Mouse (Mus musculus) CH12F3 (cell line): ENCODE measurements around the gene Dusp10.

Source experiments
- in situ Hi-C: fragments of 300-500 bp; cut with MboI; formaldehyde crosslinking; loops from 2 replicates; pipeline ENCODE4 v1.14.3; 2020; ENCODE audit warnings: low sequenced_read_pairs

The Dusp10 gene

DNA sequence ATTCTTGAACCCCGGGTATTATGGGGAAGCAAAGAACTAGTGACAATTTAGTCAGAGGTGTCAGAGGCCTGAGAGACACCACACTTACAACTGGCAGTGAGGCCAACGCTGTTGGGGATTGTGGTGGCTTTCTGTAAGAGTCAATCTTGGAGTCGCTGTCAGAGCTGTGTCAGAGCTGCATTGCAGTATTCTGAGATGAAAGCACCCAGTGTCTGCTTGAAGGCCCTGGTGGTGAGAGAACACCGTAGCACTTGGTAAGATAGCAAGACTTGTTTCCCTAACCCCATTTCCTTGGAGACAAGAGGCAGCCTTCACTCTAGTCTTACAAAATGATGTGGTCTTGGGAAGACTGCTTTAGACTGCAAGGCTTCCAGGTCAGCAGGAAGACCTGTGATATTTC, 39.2 kb downstream of the Dusp10 start:
- in situ Hi-C loops: no loop called here

- in situ Hi-C loops: no loop called here
These were observed 40.0 kb downstream of the Dusp10 start for GRCm38 (mm10) chr1:184053141-184053540.

- in situ Hi-C loops: no loop called here
These were observed 40.6 kb downstream of the Dusp10 start for GRCm38 (mm10) chr1:184053711-184054110.

DNA sequence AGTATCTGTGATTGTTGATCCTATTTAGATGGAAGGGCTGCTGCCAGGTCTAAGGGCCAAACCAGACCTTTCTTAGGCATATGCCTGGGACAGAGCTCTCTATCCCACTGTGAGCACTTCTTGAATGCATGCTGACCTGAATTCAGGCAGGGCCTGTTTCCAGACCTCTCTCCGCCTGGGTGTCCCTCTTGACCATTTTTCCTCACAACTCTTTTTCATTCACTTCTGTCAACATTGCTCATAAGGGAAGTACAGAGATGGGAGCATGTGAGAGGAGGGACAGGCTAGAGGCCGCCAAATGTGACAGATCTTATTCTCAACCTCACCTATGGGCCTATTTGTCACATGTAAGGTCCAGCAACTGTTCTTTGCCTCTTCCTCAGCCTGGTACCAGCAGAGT, 41.1 kb downstream of the Dusp10 start:
- in situ Hi-C loops: no loop called here

DNA sequence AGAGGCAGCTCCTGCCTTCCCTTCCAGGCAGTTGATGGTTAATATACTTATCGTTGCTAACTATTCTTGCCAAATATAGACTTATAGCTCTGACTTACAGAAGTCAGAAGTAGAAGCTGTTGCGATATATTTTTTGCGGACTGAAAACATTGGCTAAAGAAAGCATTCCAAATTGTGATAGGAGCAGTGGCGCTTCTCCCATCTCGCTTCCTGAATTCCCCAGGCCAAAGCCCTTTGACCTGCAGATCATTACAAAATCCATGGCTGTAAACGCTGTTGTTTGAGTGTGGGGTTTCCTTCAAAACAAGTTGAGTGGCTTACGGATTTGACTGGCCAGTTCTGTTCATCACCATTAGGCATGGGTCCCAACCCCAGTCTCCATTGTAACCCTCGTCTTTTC, 45.1 kb downstream of the Dusp10 start:
- in situ Hi-C loops: no loop called here

GRCm38 (mm10) chr1:184059814-184060213, 46.7 kb downstream of the Dusp10 start:
- in situ Hi-C loops: no loop called here

DNA sequence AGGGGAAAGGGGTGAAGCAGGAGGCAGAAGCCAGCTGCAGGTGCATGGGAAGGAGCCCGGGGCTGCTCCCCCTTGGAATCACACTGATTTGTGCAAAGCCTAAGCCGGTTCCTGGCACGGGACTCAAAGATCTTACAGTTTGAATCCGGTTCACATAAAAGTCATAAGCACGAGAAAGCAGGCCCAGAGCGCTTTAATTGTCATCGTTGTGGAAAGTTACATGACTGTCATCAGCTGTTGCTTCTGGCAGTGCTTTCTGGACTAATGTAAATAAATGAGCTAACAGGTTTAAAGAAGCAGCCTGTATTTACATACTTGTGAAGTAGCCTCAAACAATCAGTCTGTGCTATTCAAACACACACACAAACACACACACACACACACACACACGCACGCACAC, 47.3 kb downstream of the Dusp10 start:
- in situ Hi-C loops: no loop called here

GRCm38 (mm10) chr1:184060828-184061734, 48.0 kb downstream of the Dusp10 start:
- in situ Hi-C loops: no loop called here

- in situ Hi-C loops: no loop called here
These were observed 48.8 kb downstream of the Dusp10 start for GRCm38 (mm10) chr1:184061901-184062300.

DNA sequence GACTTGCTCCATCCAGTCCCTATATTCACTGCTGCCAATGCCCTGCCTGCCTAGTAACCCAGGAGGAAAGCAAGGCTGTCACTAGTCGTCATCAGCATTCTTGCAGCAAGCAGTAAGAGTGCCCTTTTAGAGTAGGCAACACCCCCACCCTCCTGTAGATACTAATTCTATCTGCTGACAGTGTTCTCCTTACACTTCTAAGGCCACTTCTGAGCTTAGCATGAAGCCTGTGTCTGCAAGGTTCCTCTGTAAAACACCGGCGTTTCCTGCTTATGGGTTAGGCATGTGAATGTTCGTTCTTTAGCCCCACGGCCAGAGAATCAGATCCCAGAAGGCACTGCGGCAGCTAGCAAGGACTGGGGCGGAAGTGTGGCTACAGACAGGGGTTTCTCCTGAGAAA, 51.2 kb downstream of the Dusp10 start:
- in situ Hi-C loops: no loop called here

DNA sequence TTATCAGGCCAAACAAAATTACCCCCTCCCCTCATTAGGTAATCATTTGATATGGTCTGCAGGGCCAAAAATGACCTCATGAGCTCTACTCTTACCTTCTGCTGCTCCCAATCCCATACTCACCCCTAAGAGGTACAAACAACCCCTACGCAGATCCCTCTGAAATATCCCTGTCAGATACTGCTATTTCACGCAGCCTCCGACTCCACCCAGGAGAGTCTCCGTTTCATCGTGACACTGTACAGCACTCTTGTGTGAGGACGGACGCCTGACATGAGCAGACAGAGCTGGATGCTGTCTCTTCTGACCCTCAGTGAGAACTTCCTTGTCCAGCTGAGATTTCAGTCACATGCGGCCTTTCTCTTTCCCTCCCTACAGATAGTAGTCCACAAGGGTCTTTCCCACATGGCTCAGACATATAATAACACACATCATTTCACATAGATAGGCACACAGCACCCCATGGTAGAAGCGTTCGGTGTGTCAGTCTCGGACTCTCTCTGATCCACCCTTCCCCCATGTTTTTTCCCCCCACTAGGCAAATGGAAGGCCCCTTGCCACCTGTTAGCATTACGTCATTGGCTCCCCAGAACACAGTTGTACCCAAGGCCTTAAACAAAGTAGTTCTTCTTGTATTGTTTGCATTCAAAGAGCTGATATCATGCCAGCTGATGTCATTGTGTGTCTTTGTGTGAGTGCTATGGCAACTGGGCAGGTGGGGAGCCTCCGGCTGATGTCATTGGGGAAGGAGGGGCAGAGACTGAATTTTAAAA, 52.7 kb downstream of the Dusp10 start:
- in situ Hi-C loops: no loop called here

- in situ Hi-C loops: no loop called here
These were observed 53.6 kb downstream of the Dusp10 start for GRCm38 (mm10) chr1:184066460-184067287.

GRCm38 (mm10) chr1:184067704-184068558, 54.8 kb downstream of the Dusp10 start:
- in situ Hi-C loops: no loop called here

DNA sequence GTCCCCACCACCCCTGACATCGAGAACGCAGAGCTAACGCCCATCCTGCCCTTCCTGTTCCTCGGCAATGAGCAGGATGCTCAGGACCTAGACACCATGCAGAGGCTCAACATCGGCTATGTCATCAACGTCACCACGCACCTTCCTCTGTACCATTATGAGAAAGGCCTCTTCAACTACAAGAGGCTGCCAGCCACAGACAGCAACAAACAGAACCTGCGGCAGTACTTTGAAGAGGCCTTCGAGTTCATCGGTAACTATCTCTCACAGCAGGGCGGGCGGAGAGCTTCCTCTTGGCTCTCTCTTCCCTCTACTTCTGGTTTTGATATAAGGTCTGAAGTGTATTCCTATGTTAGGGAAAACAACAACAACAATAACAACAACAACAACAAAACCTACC, 55.9 kb downstream of the Dusp10 start:
- in situ Hi-C loops: no loop called here

GRCm38 (mm10) chr1:184076065-184076464, 63.0 kb downstream of the Dusp10 start:
- in situ Hi-C loops: no loop called here

DNA sequence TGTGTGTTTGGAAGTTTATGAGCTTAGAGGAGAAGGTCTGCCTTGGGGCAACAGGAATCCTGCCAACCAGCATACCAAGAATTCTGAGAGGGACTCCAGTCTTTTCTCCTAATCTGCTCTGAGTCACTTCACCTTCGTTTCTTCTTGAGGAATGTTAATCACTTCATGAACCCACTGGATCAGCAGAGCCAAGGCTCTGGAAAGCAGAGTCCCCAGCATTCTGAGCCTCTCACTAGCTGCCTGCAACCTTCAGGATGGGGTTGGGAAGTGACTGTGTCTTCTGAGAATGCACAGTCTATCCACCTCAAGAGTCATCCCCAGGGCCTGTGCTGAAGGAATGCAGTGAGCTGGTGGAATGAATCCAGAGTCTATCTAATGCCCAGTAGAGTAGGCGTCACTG, 63.7 kb downstream of the Dusp10 start:
- in situ Hi-C loops: no loop called here

DNA sequence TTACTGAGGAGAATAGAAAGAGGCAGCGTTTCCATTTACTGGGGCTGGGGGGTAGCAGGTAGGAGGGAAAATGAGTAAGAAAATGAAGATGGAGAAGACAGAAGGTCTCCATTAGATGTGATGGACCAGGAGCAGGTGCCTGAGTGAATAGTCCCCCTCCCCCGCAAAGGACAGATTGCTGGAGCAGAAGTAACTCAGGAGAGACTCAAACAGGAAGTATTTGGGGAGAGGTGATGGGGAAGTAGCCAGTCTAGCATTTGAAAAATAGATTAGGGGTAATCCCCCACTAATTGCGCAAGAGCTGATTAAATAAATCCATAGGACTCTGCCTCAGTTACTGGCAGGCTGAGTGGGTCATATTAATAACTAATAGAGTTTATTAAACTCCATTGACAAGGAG, 66.2 kb downstream of the Dusp10 start:
- in situ Hi-C loops: no loop called here

DNA sequence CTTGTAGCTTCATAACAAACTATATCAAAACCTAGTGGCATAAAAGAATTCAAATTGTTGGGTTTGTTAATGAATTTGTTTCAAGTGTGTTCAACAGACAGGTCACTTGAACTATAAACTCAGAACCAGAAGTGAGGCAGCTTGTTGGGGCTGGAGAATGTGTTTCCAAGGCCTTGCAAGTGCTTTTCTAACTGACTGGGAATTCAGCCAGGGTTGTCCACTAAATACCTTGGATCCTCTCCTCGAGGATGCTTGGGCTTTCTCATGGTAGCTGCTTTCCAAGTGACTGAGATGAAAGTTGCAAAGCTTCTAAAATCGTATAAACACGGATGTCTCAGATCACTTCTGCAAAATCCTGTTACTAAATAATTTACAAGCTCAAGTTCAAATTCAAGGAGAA, 69.6 kb downstream of the Dusp10 start:
- in situ Hi-C loops: no loop called here

DNA sequence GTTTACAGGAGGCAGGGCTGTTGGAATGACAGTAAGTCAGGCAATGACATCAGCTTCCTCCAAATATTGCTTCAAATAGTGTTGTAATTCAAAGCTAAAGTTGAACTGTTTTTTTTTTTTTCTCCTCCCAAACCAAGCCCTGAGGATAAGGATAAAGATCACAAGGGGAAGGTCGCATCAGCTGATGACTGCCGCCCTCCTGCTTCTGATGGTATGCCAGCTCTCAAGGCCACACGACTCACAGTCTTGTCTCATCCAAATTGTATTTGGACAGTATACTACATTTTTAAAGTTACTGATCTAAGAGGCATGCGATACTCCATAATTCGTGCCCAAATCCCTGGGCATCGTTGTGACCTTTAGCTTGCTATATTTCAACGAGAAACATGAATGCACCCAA, 70.1 kb downstream of the Dusp10 start:
- in situ Hi-C loops: no loop called here

DNA sequence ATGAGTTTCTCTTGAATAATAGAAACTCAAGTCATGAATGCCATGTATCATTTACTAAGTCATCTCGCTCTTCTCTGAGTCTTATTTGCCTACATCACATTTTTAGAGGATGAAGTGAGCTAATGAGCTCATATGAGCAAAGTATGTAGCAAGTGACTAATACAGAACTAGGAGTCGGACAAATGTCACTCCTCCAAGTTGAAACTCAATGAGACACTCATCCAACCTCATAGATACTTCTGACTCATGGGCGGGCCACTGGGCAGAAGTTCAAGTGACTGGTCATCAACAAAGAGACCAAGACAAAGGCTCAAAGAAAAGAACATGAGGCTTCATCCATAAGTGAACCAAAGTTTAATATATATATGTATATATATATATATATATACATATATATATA, 71.9 kb downstream of the Dusp10 start:
- in situ Hi-C loops: no loop called here
